Mouse (Mus musculus) retina, embryonic 14.5 days (tissue): ENCODE measurements around the gene Abi1.
A peak's percentile ranks its signal among the peaks of the same experiment; 100 is the strongest.
"Not testable (repeated sequence)": the region's sequence is repeated elsewhere in the genome, so short reads cannot be mapped to it uniquely, and the experiment has no call there.

Experiments
- DNase-seq: peaks from one replicate; pipeline ENCODE4 v3.0.0-alpha.2; 2015; ENCODE audit warnings: low spot score

The Abi1 gene

DNA sequence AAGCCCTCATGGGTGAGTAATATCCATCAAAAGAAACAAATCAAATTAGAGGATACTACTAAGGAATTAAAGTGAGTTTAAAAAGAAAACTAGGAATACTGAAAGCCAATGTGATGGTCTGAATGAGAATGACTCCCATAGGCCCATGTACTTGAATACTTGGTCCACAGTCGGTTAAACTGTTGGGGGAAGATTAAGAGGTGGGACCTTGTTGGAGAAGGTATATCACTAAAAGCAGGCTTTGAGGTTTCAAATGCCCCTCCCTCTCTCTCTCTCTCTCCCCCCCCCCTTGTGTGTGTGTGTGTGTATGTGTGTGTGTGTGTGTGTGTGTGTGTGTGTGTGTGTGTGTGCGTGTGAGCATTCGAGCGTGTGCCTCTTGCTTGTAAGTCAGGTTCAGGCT is 9.4 kb downstream of the Abi1 start:
- no peak for DNase-seq

DNA sequence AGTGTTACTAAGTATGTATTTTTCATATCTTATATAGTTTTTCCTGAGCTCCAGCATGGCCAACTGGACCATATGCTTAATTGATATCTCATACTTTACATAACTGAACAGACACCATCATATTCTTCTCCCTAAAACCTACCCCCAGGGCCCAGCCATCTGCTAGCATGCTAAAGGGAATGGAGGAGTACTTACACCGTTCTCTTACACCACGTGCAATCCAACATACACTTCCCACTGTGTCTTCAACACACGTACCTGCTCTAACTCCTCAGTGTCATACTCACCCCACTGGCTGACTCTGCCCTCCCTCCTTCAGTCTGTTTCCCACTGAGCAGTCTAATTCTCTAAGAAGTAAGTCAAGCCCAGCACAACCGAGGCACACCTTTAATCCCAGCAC is 11.2 kb downstream of the Abi1 start:
- DNase-seq, result no peak

DNA sequence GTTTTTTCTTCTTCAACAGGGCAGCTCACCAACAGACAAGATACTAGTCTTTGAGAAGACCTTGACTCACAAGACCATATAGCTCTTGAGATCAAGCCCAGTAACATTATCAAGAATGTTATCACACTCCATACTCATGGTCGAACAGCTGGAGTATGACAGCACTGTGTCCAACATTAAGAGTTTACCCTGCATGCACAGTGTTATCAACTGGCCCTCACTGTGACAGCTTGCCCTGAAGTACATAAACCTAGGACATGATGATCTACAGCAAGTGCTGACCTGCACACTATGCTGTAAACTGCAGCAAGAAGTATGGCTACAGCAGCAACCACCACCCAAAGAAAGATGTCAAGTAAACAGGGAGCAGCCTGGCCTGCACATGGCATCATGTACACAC is 13.7 kb downstream of the Abi1 start:
- DNase-seq, result no peak

DNA sequence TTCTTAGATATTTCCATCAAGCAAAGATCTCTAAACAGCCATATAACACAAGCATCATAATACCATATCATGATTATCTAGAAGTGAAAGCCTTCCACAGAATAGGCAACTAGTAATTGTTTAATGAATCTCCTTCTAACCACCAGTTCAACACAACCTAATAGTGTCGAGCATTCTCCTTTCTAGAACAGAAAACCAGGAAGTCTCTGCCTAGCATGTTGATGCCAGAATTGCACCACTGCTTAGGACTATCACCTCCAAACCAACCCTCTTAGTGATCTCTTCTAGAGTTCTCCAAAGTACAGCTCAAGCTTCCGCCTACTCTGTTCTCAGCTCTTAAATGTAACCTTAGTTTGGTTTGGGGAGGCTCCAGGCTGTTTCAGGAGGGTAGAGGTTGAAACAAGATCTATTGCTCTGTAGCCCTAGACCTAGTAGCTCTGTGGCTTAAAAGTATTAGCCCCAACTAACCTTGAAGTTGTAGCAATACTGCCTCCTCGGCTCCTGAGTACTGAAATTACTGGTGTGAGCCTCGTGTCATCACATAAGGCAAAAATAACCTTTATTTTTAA is 16.2 kb downstream of the Abi1 start:
- no peak for DNase-seq

GRCm38 (mm10) chr2:23023023-23023422 is 17.0 kb downstream of the Abi1 start:
- DNase-seq, result no peak

DNA sequence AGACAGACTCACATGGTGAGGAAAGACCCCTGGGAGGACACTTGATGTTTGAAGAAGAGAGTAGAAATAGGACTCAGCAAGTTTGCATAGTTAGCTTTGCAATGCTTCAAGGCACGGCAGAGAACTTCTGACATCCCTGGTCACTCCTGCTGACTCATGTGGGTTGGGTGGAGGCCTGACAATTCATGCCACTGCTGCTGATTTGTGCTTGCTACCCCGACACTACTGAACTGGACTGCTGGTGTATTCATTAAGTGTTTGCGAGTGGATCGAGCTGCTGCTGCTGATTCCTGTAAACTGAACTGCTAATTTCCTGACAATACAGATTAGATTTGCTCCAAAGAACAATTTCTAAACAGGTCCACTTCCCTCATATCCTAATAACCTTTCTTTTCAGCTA is 18.3 kb downstream of the Abi1 start:
- peak; percentile 60 for DNase-seq

DNA sequence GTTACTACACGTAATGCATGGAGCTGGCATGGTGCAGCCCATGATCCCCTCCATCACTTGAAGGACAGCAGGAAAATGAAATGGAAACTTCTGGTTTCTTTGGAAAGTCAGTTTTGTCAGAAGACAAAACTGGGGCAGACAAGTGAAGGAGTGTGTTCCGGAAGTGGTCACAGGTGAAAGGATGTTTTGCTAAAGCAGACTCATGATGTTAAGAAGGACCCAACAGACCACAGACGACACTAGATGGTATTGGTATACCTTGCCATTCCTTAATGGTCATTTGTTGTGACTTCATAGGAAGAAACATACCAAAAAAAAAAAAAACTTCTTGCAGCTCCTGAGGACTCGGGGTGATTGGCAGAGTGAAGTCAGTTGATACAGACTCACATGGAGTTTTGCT is 18.7 kb downstream of the Abi1 start:
- DNase-seq, result no peak

- no peak for DNase-seq
Observed at GRCm38 (mm10) chr2:23019170-23019569, 20.9 kb downstream of the Abi1 start.

- DNase-seq, result no peak
Observed at GRCm38 (mm10) chr2:23016121-23016520, 23.9 kb downstream of the Abi1 start.

DNA sequence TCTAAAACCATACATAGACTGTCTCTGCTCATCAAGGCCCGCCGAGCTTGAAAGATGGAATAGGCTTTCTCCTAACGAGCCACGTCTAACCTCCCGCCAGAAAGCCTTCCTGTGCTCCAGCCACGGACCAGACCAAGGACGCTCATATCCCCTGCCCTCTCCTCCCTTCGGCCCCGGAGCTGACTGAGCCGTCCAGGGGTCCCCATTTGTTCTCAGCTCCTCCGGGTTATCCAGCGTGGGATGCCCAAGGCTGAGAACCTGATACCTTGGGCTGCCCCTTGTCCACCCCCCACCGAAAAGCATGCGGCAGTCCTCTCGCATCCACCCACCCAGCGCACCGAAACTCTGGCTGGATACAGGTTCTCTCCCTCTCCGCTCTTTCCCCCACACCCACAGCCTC is 24.7 kb downstream of the Abi1 start:
- no peak for DNase-seq

DNA sequence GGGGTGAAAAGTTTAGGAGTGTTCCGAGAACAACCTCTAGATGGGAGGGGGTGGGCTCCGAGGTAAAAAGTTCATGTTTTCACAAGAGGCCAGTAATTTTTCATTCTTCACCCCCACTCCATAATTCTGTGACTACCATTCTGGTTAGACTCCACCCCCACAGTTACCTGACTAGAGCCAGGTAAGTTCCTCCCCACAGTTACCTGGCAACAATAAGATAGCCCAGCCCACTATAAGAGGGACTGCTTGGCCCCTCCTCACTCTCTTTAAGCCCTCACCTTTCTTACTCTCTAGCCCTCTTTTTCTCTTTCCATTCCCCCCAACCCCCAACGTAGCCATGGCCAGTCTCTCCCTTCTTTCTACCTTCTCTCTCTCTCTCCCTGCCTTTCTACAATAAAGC is 25.1 kb downstream of the Abi1 start:
- not testable (repeated sequence) for DNase-seq

- DNase-seq, result no peak
Observed at GRCm38 (mm10) chr2:23008256-23008655, 31.8 kb downstream of the Abi1 start.

- no peak for DNase-seq
Observed at GRCm38 (mm10) chr2:23007577-23007976, 32.5 kb downstream of the Abi1 start.

DNA sequence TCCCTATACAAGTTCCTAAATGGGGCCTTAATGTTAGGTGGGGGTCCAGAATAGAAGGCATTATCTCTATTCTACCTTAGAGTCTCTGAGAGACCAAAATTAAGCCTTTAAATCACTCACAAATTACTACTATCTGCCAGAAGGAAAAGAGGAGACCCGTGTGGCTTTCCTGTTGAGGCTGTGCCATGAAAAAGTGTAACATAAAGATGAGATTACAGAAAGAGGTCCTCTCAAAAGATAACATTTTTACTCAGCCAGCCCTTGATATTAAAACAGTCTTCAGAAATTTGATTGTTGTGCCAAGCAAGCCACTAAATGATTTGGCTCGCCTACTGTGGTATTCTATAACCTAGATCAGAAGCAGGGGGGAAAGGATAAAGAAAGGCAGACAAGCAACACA is 32.9 kb downstream of the Abi1 start:
- DNase-seq, result no peak

DNA sequence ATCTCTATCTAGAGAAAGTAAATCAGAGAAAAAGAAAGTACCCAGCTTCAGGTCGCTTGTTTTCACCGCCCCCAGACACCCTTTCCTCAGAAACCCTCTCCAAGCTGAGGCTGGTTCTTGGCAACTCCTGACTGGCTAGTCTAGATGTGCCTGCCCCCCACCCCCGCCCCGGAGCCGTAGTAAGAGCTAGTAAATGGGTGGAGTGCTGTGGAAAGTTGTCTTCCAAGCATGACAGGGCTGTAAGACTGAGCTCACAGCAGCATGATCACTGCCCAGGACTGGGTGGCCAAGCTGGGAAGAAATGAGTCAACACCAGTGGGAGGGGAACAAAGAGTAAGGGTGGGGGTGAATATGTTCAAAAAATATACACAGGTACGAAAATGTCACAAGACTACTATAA is 33.8 kb downstream of the Abi1 start:
- DNase-seq, result no peak

- no peak for DNase-seq
Observed at GRCm38 (mm10) chr2:23002637-23003036, 37.4 kb downstream of the Abi1 start.

GRCm38 (mm10) chr2:22999620-23000019 is 40.4 kb downstream of the Abi1 start:
- DNase-seq, result no peak

- no peak for DNase-seq
Observed at GRCm38 (mm10) chr2:22998804-22999203, 41.2 kb downstream of the Abi1 start.

DNA sequence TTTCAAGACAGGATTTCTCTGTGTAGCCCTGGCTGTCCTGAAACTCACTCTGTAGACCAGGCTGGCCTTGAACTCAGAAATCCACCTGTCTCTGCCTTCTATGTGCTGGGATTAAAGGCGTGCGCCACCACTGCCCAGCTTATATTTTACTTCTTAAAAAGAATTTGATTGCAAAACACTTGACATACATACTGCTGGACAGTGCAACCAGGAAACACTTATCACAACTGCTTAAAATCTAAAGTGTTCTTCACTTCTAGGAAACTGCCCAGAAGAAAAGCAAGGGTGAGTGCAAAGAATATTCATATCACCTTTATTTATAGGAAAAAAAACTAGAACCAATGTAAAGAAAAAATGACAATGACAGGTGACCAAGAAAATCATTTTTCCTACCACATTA is 42.0 kb downstream of the Abi1 start:
- no peak for DNase-seq

GRCm38 (mm10) chr2:22996071-22996470 is 44.0 kb downstream of the Abi1 start:
- DNase-seq, result no peak

- DNase-seq, result no peak
Observed at GRCm38 (mm10) chr2:22985973-22986657, 53.9 kb downstream of the Abi1 start.

GRCm38 (mm10) chr2:22977387-22977973 is 62.6 kb downstream of the Abi1 start:
- peak; percentile 17 for DNase-seq

GRCm38 (mm10) chr2:22962970-22963369 is 77.1 kb downstream of the Abi1 start:
- no peak for DNase-seq

DNA sequence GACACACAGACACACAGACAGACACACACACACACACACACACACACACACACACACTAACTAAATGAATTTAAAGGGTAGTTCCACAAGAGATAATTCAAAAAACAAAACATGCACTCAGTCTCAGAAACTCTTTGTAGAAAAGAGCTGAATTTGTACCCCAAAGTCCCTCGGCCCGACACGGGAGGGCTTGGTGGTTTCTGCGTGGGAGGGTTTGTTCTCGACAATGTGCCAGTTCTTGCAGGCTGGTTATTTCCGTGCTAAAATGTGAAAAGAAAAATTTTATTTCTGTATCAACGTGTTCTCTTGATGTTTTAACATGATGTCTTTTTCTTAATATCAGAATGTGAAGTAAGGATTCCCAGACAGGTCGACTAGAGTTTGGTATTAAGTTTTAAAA is 77.8 kb downstream of the Abi1 start:
- DNase-seq, result no peak
